Mouse (Mus musculus): ENCODE results near the gene Lgals8.

- TF ChIP-seq POLR2A (IDR thresholded peaks at IDR 0.05; ENCODE audit: insufficient read depth, low read depth, low read length) = no peak
- TF ChIP-seq CTCF (IDR thresholded peaks at IDR 0.05; ENCODE audit: insufficient read depth, low read depth, low read length) = no peak
These were observed 44.1 kb downstream of the Lgals8 start for GRCm38 (mm10) chr13:12420596-12420995.
